Mouse (Mus musculus) thymus, postnatal 14 days (tissue): ENCODE measurements around the gene Thpo.
A peak's percentile ranks its signal among the peaks of the same experiment; 100 is the strongest.

Experiments
- DNase-seq: peaks from one replicate; pipeline ENCODE4 v3.0.0; 2021

Gene Thpo

GRCm38 (mm10) chr16:20702522-20702893, 31.8 kb downstream of the Thpo start:
- peak; percentile 60 for DNase-seq

DNA sequence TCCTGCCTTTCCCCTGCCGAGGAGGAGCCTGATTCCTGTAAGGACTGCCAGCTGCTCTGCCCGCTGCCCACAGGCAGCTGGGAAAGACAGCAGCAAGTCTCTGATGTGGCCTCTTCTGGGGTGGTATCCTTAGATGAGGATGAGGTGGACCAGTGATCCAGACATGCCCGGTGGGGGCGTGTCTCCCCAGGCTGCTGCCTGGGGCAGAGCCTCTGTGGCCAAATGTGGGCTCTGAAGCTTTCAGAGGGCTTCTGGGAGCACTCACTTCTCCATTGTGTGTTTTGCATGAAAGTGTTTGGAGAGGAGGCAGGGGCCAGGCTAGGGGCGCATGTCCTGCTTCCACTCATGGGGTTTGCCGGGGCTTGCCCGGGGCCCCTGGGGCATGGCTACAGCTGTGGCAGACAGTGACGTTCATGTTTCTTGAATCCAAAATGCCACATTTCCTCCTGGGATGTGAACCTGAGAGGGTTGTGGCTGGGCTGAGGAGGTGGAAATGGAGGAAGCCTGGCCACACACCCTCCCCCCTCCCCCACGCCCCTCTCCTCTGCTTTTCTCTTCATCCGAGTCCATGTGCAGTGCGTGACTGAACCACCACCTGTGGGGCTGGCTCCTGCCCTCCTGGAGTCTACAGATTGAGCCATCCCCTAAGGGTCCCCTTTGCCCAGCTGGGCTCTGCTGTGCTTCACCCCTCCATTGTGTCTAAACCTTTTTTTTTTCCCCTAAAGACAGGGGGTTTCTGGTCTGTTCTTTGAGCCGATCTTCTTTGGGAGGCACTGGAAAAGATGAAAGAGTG, 32.4 kb downstream of the Thpo start:
- DNase-seq = no peak

DNA sequence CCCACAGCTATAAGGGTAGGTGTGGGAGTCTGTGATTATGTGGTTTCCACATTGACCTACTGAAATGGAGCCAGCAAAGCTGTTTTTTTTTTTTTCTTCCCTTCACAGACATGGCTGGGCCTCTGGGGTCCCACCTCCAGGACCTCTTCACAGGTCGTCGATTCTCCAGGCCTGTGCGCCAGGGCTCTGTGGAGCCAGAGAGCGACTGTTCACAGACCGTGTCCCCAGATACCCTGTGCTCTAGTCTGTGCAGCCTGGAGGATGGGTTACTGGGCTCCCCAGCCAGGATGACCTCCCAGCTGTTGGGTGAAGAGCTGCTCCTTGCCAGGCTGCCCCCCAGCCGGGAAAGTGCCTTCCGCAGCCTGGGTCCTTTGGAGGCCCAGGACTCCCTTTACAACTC, 33.0 kb downstream of the Thpo start:
- no peak for DNase-seq

DNA sequence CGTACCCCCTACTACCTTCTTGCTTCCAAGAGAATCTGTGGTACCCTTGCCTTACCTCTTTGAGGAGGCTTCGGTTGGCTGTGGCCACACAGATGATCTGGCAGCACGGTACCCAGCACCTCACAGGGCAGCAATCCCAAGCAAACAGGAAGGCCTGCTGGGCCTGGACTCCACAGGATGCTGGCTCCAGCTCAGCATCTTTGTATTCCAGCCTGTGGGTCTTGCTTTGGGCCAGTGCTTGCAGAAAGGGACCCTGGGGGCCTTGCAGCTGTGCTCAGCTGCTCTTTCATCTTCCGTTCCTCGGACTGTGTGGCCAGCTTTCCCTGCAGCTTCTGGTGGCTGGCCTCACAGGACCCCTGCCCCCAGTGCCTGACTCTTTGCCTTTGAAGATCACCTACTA, 34.3 kb downstream of the Thpo start:
- no peak for DNase-seq

DNA sequence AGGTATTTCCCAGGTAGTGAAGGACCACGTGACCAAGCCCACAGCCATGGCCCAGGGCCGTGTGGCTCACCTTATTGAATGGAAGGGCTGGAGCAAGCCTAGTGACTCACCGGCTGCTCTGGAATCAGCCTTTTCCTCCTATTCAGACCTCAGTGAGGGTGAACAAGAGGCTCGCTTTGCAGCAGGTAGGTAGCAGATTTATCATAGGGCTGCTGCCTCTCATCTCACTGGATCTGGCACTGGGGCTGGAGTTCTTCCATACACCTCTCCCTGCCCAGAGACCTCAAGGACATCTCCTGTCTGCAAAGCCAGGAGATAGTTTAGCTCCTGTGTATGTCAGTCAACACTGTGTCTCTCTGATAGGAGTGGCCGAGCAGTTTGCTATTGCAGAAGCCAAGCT, 35.0 kb downstream of the Thpo start:
- no peak for DNase-seq

DNA sequence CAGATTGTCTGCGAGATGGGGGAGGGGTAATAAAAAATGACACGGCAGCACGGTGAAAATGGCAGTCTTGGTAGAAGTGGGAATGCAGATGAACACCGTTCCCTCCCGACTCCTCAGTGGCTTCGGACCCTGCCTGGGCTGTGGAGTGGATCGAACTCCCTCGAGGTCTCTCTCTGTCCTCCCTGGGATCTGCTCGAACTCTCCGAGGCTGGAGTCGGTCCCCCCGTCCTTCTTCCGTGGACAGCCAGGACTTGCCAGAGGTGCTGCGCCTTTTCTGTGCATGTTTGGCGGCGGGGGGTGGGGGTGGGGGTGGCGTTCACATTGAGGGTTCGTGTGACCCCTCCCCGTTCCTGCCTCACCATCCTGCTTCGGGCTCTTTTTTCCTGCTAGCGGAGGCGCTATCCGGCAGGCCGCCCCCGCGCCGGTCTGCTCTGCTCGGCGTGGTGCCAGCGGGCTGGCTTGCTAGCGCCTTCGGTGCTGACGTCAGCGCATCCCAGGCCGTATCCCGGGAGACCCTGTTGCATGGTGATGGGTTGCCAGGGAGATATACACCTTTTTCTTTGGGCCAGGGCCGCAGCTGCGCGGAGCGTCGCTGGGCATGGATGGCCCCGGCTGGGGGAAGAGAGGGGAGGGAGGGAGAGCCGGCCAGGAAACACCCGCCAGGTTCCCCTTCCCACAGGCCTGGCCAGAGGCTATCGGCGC, 38.5 kb downstream of the Thpo start:
- DNase-seq = no peak

DNA sequence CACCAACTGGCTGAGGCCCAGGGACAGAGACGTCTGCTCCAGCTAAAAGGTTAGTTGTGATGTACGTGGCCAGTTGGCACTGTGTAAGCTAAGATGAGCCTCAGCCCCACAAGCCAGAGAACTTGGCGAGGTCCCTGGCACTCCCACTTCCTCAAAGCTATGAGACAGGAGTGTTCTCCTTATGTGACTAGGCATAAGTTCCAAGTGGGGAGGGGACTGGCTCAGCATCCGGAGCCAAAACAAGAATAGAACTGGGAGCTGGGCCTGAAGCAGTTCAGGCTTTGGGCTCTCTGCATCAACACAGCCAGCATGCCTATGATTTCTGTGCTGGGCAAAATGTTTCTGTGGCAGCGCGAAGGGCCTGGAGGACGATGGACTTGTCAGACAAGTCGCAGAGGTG, 39.5 kb downstream of the Thpo start:
- no peak for DNase-seq

DNA sequence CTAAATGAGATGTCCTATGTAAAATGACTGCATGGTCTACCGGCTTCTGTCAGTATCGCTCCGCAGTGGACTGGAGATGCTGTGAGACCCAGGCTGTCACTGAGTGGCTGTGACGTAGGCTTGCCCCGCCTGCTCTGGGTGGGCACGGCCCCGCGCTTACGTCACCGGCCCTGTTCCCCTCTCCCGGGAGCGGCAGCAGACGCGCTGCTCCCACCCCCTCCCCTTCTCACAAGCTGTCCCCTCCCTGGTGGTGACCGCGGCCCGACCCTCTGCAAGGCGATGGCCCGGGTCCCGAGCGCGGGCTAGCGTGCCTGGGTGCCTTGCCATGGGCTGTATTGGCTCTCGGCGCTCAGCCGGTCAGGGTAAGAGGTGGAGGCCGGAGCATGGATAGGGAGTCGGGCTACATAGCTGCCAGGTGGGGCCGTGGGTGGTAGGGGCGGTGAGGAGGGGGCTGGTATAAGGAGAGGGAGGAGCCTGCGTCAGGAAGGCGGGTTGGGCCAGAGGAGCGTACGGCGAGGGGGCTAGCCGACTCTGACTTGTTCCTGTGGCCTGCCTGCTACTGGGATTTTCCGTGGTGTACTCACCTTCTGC, 41.1 kb downstream of the Thpo start, which contains the start of gene Fam131a:
Gene Fam131a (plus strand): TSS at position 131 of the 591 bp plus-strand sequence.
- peak; percentile 88 for DNase-seq

DNA sequence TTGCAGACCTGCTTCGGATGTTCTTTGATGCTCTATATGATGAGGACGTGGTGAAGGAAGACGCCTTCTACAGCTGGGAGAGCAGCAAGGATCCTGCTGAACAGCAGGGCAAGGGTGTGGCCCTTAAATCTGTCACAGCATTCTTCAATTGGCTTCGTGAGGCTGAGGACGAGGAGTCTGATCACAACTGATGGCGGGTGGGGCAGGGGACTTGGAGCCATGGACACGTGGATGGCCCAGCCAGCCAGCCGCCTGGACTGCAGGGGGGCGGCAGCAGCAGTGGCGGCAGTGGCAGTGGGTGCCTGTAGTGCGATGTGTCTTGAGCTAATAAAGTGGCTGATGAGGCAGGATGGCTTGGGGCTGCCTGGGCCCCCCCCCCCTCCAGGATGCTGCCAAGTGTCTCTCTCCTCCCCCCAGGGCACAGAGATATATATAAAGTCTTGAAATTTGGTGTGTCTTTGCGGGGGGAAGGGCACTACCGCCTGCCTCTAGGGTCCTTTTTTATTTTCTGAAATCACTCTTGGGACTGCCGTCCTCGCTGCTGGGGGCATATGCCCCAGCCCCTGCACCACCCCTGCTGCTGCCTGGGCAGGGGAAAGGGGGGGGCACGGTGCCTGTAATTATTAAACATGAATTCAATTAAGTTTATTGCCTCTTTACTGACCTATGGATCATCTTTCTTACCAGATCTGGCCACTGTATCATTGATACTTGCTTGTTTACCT, 41.9 kb downstream of the Thpo start:
- no peak for DNase-seq

DNA sequence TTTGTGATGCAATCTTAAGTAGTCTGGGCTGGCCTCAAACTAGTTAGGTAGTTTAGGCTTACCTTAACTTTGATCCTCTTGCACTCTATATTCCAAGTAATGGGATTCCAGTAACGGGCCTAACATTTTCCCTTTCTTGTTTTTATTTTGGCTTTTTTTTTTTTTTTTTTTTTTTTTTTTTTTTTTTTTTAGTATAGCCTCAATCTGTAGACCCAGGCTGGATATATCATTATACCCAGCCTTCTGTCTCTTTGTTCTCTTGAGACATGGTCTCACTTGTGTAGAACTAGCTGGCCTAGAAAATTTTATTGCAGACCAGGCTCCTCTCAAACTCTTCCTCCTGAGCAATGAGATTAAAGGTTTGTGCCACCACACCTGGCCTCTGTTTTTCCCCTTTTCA, 42.7 kb downstream of the Thpo start:
- DNase-seq = no peak

GRCm38 (mm10) chr16:20690774-20691173, 43.5 kb downstream of the Thpo start:
- no peak for DNase-seq

- DNase-seq = no peak
Measured at GRCm38 (mm10) chr16:20677974-20678675, 56.2 kb downstream of the Thpo start.

GRCm38 (mm10) chr16:20677380-20677779, 56.9 kb downstream of the Thpo start:
- DNase-seq = no peak

DNA sequence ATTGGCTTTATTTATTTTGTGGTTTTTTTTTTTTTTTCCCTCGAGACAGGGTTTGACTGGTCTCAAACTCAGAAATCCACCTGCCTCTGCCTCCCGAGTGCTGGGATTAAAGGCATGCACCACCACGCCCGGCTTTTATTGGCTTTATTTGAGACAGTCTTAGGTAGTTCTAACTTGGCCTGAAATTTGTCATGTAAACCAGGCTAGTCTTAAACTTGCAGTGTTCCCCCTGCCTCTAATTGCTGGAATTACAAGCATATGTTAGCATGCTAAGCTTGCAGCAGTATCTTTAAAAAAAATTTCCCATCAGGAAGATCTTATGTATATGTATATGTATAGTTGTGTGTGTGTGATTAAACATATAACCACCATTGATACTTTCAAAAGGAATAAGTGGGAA, 57.6 kb downstream of the Thpo start:
- no peak for DNase-seq

DNA sequence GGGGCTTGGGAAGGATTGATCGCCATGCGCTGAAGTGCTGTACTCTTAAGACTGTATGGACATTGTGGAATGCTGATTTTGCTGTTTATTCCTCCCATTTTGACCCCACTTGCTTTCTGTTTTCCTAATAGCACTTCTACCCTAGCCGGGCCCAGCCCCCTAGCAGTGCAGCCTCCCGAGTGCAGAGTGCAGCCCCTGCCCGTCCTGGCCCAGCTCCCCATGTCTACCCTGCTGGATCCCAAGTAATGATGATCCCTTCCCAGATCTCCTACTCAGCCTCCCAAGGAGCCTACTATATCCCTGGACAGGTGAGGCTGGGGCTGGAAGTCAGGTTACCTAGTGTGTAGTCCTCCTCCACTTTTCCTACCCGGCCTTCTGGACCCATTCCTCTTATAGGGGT, 59.1 kb downstream of the Thpo start:
- no peak for DNase-seq
